In the genomic region with DNA sequence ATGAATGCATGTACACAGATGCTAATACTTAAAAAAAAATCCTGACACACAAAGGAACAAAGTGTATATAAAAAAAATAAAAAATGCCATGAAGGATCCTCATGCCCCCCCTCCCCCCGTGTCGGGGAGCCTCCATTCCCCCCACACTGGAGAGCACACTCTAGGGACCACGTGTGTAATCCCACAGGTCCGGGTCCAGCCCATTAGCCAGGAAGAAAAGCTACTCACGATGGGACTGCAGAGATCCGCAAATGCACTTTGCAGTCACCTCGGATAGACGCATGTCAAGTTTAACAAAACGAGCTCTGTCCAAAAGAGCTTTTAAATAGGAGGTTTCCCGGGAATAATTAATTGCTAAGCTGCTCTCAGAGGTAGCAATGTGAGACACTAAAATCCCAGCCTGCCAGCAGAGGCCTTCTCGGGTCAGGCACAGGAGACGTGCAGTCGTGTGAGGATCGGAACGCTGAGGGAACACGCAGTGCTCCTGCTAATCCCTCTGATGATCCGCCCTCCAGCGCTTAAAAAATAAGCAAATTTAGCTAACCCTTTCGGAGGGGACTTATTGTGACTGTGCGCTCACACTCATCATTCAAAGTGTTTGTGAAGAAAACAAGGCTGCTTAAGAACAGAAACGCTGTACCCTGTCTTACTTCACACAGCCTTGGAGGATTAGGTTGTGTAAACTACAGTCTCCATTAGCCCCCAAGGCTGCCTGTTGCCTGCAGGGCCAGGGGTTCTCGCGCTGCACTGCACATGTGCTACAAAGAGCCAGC, we compare ENCODE assay signal across 10 mouse cellular contexts.
DNase-seq lines count a peak whose midpoint lies in the region; ATAC-seq lines count a peak whose summit lies in the region.
"Had no signal": no experiment of that assay in that cellular context is flagged by ENCODE, and none has a peak within 500 bp of the region (broad histone marks: within the 10 kb centered on the region; RNA-seq: fewer than 3 reads in every experiment).

No protein-coding gene starts in this region.

- DNase-seq in embryo, embryonic 10 days (ENCODE audit: low spot score) = peak; percentile 60
- no peak for DNase-seq in right cerebral cortex, postnatal 36 days (ENCODE audit: low spot score in 2 of 2)
- DNase-seq in cerebellum, postnatal 36 days = no peak
- DNase-seq in layer of hippocampus, adult 8-10 months (ENCODE audit: low spot score in 2 of 2) = no peak
- DNase-seq: heart, postnatal 10 days had no signal

- no peak for ATAC-seq in embryonic facial prominence, embryonic 12.5 days (ENCODE audit: insufficient number of reproducible peaks, insufficient read depth, low FRiP score, low TSS enrichment)
- ATAC-seq in hindbrain, embryonic 15.5 days (ENCODE audit: low FRiP score, low read depth) = no peak
- ATAC-seq in midbrain, embryonic 16.5 days = peak; percentile 75

- 0 out of 2 replicates have a peak overlapping the region, but pooled peaks have one; percentile 3 for H3K4me2 ChIP-seq in embryonic facial prominence, embryonic 12.5 days (replicated peaks)
- peak overlapping the region; percentile 7; the same call in 1 of the 2 replicates for H3K4me2 ChIP-seq in hindbrain, embryonic 15.5 days
- peak overlapping the region; percentile 40 for H3K4me2 ChIP-seq in midbrain, embryonic 16.5 days (ENCODE audit: low read length)

- H3K27me3 ChIP-seq in embryonic facial prominence, embryonic 12.5 days = no peaks in the 10 kb centered on the region
- no peaks in the 10 kb centered on the region for H3K27me3 ChIP-seq in hindbrain, embryonic 15.5 days
- no peaks in the 10 kb centered on the region for H3K27me3 ChIP-seq in midbrain, embryonic 16.5 days (ENCODE audit: control insufficient read depth, insufficient read depth, low read depth, low read length)

- no peaks in the 10 kb centered on the region for H3K9me3 ChIP-seq in embryonic facial prominence, embryonic 12.5 days
- no peaks in the 10 kb centered on the region; the same call in 1 of the 2 replicates for H3K9me3 ChIP-seq in hindbrain, embryonic 15.5 days
- no peaks in the 10 kb centered on the region; the same call in 1 of the 2 replicates for H3K9me3 ChIP-seq in midbrain, embryonic 16.5 days (replicated peaks; ENCODE audit: control insufficient read depth, low read length, poor library complexity, severe bottlenecking)
- H3K9me3 ChIP-seq: G1E had no signal

- WGBS in embryonic facial prominence, embryonic 12.5 days = 41% methylated on average over 23 of the region's 23 CpGs
- WGBS in hindbrain, embryonic 15.5 days = 28% methylated on average over 23 of the region's 23 CpGs
- 7% methylated on average over 23 of the region's 23 CpGs for WGBS in midbrain, embryonic 16.5 days

- H3K9ac ChIP-seq in embryonic facial prominence, embryonic 12.5 days = no peak overlapping the region
- H3K9ac ChIP-seq in hindbrain, embryonic 15.5 days = no peak overlapping the region
- peak overlapping the region; percentile 17; the same call in 1 of the 2 replicates for H3K9ac ChIP-seq in midbrain, embryonic 16.5 days (ENCODE audit: low read depth, low read length)

- no peak overlapping the region for H3K27ac ChIP-seq in embryonic facial prominence, embryonic 12.5 days
- H3K27ac ChIP-seq in hindbrain, embryonic 15.5 days (replicated peaks) = peak overlapping the region; percentile 34
- peak overlapping the region; percentile 7 for H3K27ac ChIP-seq in midbrain, embryonic 16.5 days (ENCODE audit: low read length)

- H3K4me3 ChIP-seq in embryonic facial prominence, embryonic 12.5 days = no peak overlapping the region
- no peak overlapping the region for H3K4me3 ChIP-seq in hindbrain, embryonic 15.5 days
- no peak overlapping the region for H3K4me3 ChIP-seq in midbrain, embryonic 16.5 days (ENCODE audit: low read depth, low read length)
- H3K4me3 ChIP-seq: myocyte had no signal

- no peaks in the 10 kb centered on the region for H3K36me3 ChIP-seq in embryonic facial prominence, embryonic 12.5 days
- no peaks in the 10 kb centered on the region for H3K36me3 ChIP-seq in hindbrain, embryonic 15.5 days
- no peaks in the 10 kb centered on the region for H3K36me3 ChIP-seq in midbrain, embryonic 16.5 days (ENCODE audit: control insufficient read depth, insufficient read depth, low read length)
- H3K36me3 ChIP-seq: G1E had no signal

- peaks cover 22% of the 10 kb centered on the region for H3K4me1 ChIP-seq in embryonic facial prominence, embryonic 12.5 days
- H3K4me1 ChIP-seq in hindbrain, embryonic 15.5 days (replicated peaks) = peaks cover 20% of the 10 kb centered on the region
- H3K4me1 ChIP-seq in midbrain, embryonic 16.5 days (ENCODE audit: control insufficient read depth, insufficient read depth, low read length) = peaks cover 16% of the 10 kb centered on the region
